Mouse (Mus musculus): ENCODE measurements around the gene Olah. TPM values are rescaled to one million over a fixed set of nuclear protein-coding genes. Genes with fewer than 3 reads are reported as not detected.
A peak's percentile ranks its signal among the peaks of the same experiment; 100 is the strongest.

Olah gene
- total and polyA plus RNA-seq, 3 experiments: 0.39 TPM; not detected in 2

DNA sequence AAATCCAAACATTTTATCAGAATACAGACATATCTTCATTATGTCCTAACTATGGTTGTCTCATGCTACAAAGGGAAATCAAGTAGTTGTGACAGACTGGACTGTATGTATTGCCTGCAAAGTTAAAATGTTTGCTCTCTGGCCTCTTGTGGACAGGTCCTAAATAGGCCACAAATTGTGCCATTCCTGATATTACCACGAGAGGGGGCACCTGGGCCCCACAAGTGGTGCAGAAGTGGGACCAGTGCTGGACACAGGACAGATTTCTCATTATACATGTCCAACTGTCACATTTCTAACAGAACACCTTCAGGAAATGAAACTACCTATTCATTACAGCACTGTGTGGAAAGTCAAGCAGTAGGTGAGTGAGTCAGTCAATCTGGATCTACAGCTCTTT lies 69.7 kb downstream of the Olah start:
- H3K27ac ChIP-seq (ENCODE audit: insufficient read depth, low read depth): no peak overlapping the region
- H3K9me3 ChIP-seq (replicated peaks; ENCODE audit: low read length): no peaks in the 10 kb centered on the region
- H3K27me3 ChIP-seq (replicated peaks): no peaks in the 10 kb centered on the region
- H3K4me1 ChIP-seq (ENCODE audit: control insufficient read depth in 1 of 2, insufficient read depth in 2 of 2): peaks cover 3 to 30% of the 10 kb centered on the region in 2 experiments; a peak in 2 of 4 replicates
- TF ChIP-seq MXI1 (IDR thresholded peaks at IDR 0.05; ENCODE audit: low read depth, low read length) (no peak), SMC3 (IDR thresholded peaks at IDR 0.05; ENCODE audit: low read depth, low read length) (peak; percentile 70), GABPA (IDR thresholded peaks at IDR 0.05; ENCODE audit: insufficient replicate concordance, low read depth, low read length) (no peak), RAD21 (IDR thresholded peaks at IDR 0.05; ENCODE audit: low read depth, low read length) (peak; percentile 48), NELFE (IDR thresholded peaks at IDR 0.05; ENCODE audit: low read depth, low read length) (no peak), ZNF384 (IDR thresholded peaks at IDR 0.05; ENCODE audit: low read depth, low read length) (0 out of 2 replicates have a peak, but pooled peaks have one; percentile 4), CHD1 (IDR thresholded peaks at IDR 0.05; ENCODE audit: low read depth, low read length) (no peak), CTCF (conservative IDR thresholded peaks at IDR 0.05 in 1 of 2, IDR thresholded peaks at IDR 0.05 in 1 of 2; ENCODE audit: low read depth in 2 of 2, low read length in 2 of 2) (peak; percentile 68 to 78), RCOR1 (conservative IDR thresholded peaks at IDR 0.05; ENCODE audit: low read depth, low read length) (no peak), ZC3H11A (IDR thresholded peaks at IDR 0.05; ENCODE audit: low read depth, low read length) (no peak), IRF4 (IDR thresholded peaks at IDR 0.05; ENCODE audit: low read depth, low read length) (peak; percentile 39; the same call in 1 of the 2 replicates)
- dilution Hi-C loops (cut with MboI; ENCODE audit: extremely low pct_ligation_motif_present, extremely low pct_unique_long_range_greater_than_20kb, low sequenced_read_pairs): no loop called here
- in situ Hi-C loops (cut with MboI; ENCODE audit: low pct_ligation_motif_present, low pct_unique_long_range_greater_than_20kb, low sequenced_read_pairs): no loop called here
- peak; percentile 72 for DNase-seq (ENCODE audit: extremely low read depth)
- peaks cover 25% of the 10 kb centered on the region for H3K79me2 ChIP-seq (replicated peaks; ENCODE audit: control insufficient read depth, extremely low read depth, insufficient read depth, poor library complexity, severe bottlenecking)
- no peak overlapping the region for H3K9ac ChIP-seq (ENCODE audit: insufficient read depth, low read depth)
- H3K4me3 ChIP-seq (replicated peaks in 1 of 3; ENCODE audit: low read depth in 2 of 3, low read length in 2 of 3, poor library complexity in 1 of 3): no peak overlapping the region
- peaks cover 28 to 68% of the 10 kb centered on the region in 2 experiments for H3K36me3 ChIP-seq (replicated peaks in 1 of 2; ENCODE audit: control insufficient read depth in 1 of 2, insufficient read depth in 1 of 2, low read length in 1 of 2)
- no peak overlapping the region for H3K4me2 ChIP-seq (ENCODE audit: insufficient read depth, low read depth, poor library complexity, severe bottlenecking)

DNA sequence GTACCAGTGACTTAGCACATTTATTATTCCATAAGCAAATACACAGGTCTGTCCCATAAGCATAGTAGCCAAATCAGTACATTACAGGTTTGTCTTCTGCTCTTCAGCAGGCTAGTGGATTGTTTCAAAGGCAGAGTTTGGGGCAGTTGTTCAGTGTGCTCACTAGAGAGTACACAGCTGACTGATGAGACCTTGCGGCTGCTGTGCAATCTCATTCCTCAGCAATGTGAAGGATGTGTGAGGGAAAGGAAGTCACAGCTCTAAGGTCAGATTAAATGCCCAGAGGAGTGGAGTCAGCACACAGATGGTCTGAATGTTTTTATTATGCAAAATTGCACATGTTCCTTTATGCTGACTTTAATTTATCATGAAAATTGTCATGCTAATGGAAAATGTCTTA lies 70.5 kb downstream of the Olah start:
- Histone ChIP-seq H3K79me2 (replicated peaks; ENCODE audit: control insufficient read depth, extremely low read depth, insufficient read depth, poor library complexity, severe bottlenecking) (peaks cover 18% of the 10 kb centered on the region), H3K9me3 (replicated peaks; ENCODE audit: low read length) (no peaks in the 10 kb centered on the region), H3K4me2 (ENCODE audit: insufficient read depth, low read depth, poor library complexity, severe bottlenecking) (no peak overlapping the region), H3K36me3 (replicated peaks in 1 of 2; ENCODE audit: control insufficient read depth in 1 of 2, insufficient read depth in 1 of 2, low read length in 1 of 2) (peaks cover 28 to 73% of the 10 kb centered on the region in 2 experiments), H3K4me1 (ENCODE audit: control insufficient read depth in 1 of 2, insufficient read depth in 2 of 2) (peaks cover 3 to 30% of the 10 kb centered on the region in 2 experiments; a peak in 2 of 4 replicates), H3K9ac (ENCODE audit: insufficient read depth, low read depth) (no peak overlapping the region), H3K27ac (ENCODE audit: insufficient read depth, low read depth) (no peak overlapping the region), H3K4me3 (replicated peaks in 1 of 3; ENCODE audit: low read depth in 2 of 3, low read length in 2 of 3, poor library complexity in 1 of 3) (no peak overlapping the region), H3K27me3 (replicated peaks) (no peaks in the 10 kb centered on the region)
- in situ Hi-C loops (cut with MboI; ENCODE audit: low pct_ligation_motif_present, low pct_unique_long_range_greater_than_20kb, low sequenced_read_pairs): no loop called here
- dilution Hi-C loops (cut with MboI; ENCODE audit: extremely low pct_ligation_motif_present, extremely low pct_unique_long_range_greater_than_20kb, low sequenced_read_pairs): no loop called here
- TF ChIP-seq EP300 (IDR thresholded peaks at IDR 0.05; ENCODE audit: low read length): no peak
- no peak for TF ChIP-seq SIN3A (IDR thresholded peaks at IDR 0.05; ENCODE audit: low read length)
- DNase-seq (ENCODE audit: extremely low read depth): no peak

All from CH12.LX (cell line).